Mouse (Mus musculus) heart, postnatal 0 days (tissue): ENCODE measurements around the gene Mapk14. TPM values are rescaled to one million over a fixed set of nuclear protein-coding genes. Genes with fewer than 3 reads are reported as not detected.

Experiments used
- ATAC-seq: fragments of 200-750 bp; cut with Nextera tagmentation; 2 replicates; pipeline ENCODE4 v1.8.0; 2017; ENCODE audit warnings: low read depth, moderate number of reproducible peaks, moderate library complexity; ENCODE audit not compliant: insufficient read depth
- DNase-seq: peaks from one replicate; pipeline ENCODE4 v3.0.0-alpha.2; 2016; ENCODE audit warnings: low spot score
- H3K27ac ChIP-seq: fragments of 300-500 bp; sonication (generic); 2 replicates; pipeline ENCODE4 v1.5.1; 2014; ENCODE audit warnings: low read depth, mild to moderate bottlenecking
- H3K27me3 ChIP-seq: fragments of 300-500 bp; sonication (generic); 2 replicates; pipeline ENCODE4 v1.6.1; 2014; ENCODE audit warnings: low read length, mixed read lengths; ENCODE audit not compliant: control insufficient read depth, insufficient read depth
- H3K36me3 ChIP-seq: fragments of 300-500 bp; sonication (generic); replicated peaks from 2 replicates; pipeline ENCODE4 v1.6.1; 2014; ENCODE audit warnings: low read length, mixed read lengths; ENCODE audit not compliant: control insufficient read depth, insufficient read depth
- H3K4me1 ChIP-seq: fragments of 300-500 bp; sonication (generic); 2 replicates; pipeline ENCODE4 v1.6.1; 2014; ENCODE audit warnings: antibody characterized with exemption; ENCODE audit not compliant: control insufficient read depth, insufficient read depth
- H3K4me2 ChIP-seq: fragments of 300-500 bp; sonication (generic); 2 replicates; pipeline ENCODE4 v1.6.1; 2014; ENCODE audit warnings: low read depth, mild to moderate bottlenecking, low read length, moderate library complexity
- H3K4me3 ChIP-seq: fragments of 300-500 bp; sonication (generic); 2 replicates; pipeline ENCODE4 v1.5.1; 2014; ENCODE audit warnings: low read depth, low read length
- H3K9ac ChIP-seq: fragments of 300-500 bp; sonication (generic); replicated peaks from 2 replicates; pipeline ENCODE4 v1.6.1; 2014; ENCODE audit warnings: low read depth, low read length, mixed read lengths
- H3K9me3 ChIP-seq: fragments of 300-500 bp; sonication (generic); replicated peaks from 2 replicates; pipeline ENCODE4 v1.6.1; 2016; ENCODE audit warnings: low read length; ENCODE audit not compliant: control insufficient read depth
- CTCF ChIP-seq: IDR thresholded peaks from 2 replicates; pipeline ENCODE4 v1.5.1; 2016; ENCODE audit warnings: antibody characterized with exemption, control low read depth, low read depth
- EP300 ChIP-seq: IDR thresholded peaks from 2 replicates; pipeline ENCODE4 v1.6.1; 2016; ENCODE audit warnings: antibody characterized with exemption, low read depth
- WGBS: fragments of 180-500 bp; shearing (Covaris S2); extraction: QIAGEN DNeasy Blood & Tissue Kit; methylation state at CpG from one replicate; pipeline ENCODE4 v1.1.7; 2014; 5-methylcytosine and 5-hydroxymethylcytosine counted together
- polyA plus RNA-seq: library from polyadenylated mRNA; unstranded; fragments of >200 nt; fragmentation: Nextera tagmentation; extraction: Ambion mirVana; gene quantifications from 2 replicates; pipeline ENCODE4 v1.2.1, GENCODE M21; 2015
- total RNA-seq: library from RNA; depleted of rRNA; stranded (reverse); fragments of >200 nt; gene quantifications from 2 replicates; pipeline ENCODE4 v1.2.3, GENCODE M21; 2014; ENCODE audit warnings: low replicate concordance; rRNA removed

The Mapk14 gene
- total RNA-seq (29.5 and 47.7 TPM in 2 replicates), polyA plus RNA-seq (17.8 and 19.4 TPM in 2 replicates)

DNA sequence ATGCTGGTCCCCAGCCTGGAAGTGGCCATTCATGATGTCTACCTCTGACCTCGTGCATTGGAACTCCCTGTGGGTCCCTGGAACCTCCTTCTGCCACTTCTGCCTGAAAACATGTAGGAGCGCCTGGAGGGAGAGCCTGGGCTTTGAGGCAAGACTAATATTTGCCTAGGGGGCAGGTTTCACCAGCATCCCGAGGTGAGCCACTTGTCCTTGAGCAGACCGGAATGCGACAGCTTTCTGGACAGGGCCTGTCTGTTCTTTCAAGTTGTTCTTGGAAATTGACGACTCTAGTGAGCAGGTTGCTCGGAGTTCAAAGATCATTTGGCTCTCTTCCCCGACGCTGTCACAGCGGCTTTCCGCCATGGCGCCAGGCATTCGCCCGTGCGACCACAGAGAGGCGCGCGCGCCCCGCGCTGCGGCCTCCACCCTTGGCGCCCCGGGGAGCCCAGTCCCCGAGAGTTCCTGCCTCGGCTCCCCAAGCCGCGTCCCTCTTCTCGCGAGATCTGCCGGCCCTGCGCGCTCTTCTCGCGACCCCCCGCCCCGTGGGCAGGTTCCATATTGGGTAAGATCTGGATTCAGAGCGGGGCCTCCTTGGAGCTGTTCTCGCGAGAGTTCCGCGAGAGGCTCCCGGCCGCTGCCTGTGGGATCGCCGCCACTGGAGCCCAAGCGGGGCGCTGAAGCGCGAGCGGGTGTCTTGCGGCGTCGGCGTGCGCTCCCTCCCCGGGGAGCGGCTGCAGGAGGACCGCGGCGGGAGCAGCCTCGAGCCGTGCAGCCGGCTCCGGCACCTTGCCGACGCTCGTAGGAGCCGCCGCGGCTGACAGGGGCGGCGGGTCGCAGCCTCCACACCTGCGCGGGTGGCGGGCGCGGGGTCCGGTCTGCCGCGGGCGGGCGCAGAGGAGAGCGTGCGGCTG lies at the start of gene Mapk14:
TSS of gene Mapk14 (plus strand) at position 554 of the 911 bp plus-strand sequence.
- H3K9ac ChIP-seq: peak within 1 kb of the TSS; percentile 89
- ATAC-seq: peak; percentile 96
- no peaks in the 10 kb centered on the region for H3K36me3 ChIP-seq
- no peaks in the 10 kb centered on the region for H3K27me3 ChIP-seq
- no peaks in the 10 kb centered on the region for H3K9me3 ChIP-seq
- DNase-seq: peak; percentile 99
- under 1% methylated on average over 74 of the region's 86 CpGs for WGBS
- peak within 1 kb of the TSS; percentile 69 for H3K4me2 ChIP-seq
- TF ChIP-seq EP300 (peak; percentile 100), CTCF (peak; percentile 72)
- H3K4me3 ChIP-seq: peak within 1 kb of the TSS; percentile 92
- H3K27ac ChIP-seq: peak within 1 kb of the TSS; percentile 94
- peaks cover 9% of the 10 kb centered on the region for H3K4me1 ChIP-seq

DNA sequence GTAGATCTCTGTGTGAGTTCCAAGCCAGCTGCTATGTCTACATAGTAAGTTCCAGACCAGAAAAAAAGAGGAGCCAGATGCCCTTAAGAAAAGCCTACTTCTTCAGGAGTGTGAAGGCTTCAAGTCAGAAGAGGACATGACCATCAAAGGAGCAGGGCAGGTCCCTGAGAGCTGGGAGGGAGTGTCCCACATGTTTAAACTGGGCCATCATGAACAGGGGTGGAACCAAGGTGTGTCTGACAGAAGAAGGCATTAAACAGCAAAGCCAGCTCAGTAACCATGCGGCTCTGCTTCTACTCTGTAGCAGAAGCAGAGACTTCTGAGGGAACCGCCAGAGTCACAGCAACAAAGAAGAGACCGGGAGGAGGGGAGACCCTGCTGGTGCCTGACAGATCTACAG lies 47.4 kb upstream of the Mapk14 start:
- 32% methylated on average over 3 of the region's 3 CpGs for WGBS
- no peak overlapping the region for H3K9ac ChIP-seq
- no peak for DNase-seq
- no peaks in the 10 kb centered on the region for H3K4me1 ChIP-seq
- H3K9me3 ChIP-seq: no peaks in the 10 kb centered on the region
- H3K4me2 ChIP-seq: no peak overlapping the region
- no peak overlapping the region for H3K4me3 ChIP-seq
- no peak overlapping the region for H3K27ac ChIP-seq
- no peak for ATAC-seq
- H3K36me3 ChIP-seq: no peaks in the 10 kb centered on the region
- no peaks in the 10 kb centered on the region for H3K27me3 ChIP-seq
- TF ChIP-seq EP300 (no peak), CTCF (no peak)

DNA sequence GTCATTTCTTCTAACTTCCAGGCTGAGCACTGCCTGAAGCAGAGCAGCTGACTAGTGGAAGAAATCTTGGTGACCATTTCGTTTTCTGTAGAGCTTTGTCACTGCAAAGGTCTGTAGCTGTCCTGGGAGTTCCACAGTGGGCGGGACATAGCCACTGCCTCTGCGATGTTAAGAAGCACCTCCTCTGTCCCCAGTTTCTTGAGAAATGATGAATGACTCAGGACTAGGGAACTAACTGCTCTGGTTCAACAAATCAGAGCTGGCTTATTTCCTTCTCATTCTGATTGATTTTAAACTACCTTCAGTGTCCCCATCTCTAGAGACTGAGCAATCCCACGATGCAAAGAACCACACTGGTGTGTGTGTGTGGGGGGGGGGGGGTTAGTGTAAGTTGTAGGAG lies 47.0 kb upstream of the Mapk14 start:
- no peak overlapping the region for H3K27ac ChIP-seq
- no peaks in the 10 kb centered on the region for H3K27me3 ChIP-seq
- H3K9me3 ChIP-seq: no peaks in the 10 kb centered on the region
- DNase-seq: no peak
- H3K9ac ChIP-seq: no peak overlapping the region
- H3K4me3 ChIP-seq: no peak overlapping the region
- no peak for TF ChIP-seq CTCF
- no peak for TF ChIP-seq EP300
- H3K4me2 ChIP-seq: no peak overlapping the region
- no peak for ATAC-seq
- 47% methylated on average over 4 of the region's 4 CpGs for WGBS
- H3K36me3 ChIP-seq: no peaks in the 10 kb centered on the region
- H3K4me1 ChIP-seq: no peaks in the 10 kb centered on the region

DNA sequence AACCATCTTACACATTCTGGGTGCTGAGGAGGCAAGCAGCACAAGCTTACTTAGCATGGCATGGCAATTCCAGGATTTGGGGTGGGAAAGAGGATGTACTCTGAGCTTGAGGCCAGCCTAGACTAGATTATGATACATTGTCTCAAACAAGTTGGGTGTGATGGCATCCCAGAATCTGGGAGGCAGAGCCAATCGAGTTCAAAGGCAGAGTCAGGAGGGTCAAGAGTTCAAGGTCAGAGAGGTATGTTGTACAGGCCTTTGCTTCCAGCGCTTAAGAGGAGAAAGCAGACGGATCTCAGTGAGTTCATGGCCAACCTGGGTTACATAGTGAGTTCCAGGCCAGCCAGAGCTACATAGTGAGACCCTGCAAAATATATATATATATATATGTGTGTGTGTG lies 44.9 kb upstream of the Mapk14 start:
- H3K27me3 ChIP-seq: no peaks in the 10 kb centered on the region
- no peaks in the 10 kb centered on the region for H3K36me3 ChIP-seq

DNA sequence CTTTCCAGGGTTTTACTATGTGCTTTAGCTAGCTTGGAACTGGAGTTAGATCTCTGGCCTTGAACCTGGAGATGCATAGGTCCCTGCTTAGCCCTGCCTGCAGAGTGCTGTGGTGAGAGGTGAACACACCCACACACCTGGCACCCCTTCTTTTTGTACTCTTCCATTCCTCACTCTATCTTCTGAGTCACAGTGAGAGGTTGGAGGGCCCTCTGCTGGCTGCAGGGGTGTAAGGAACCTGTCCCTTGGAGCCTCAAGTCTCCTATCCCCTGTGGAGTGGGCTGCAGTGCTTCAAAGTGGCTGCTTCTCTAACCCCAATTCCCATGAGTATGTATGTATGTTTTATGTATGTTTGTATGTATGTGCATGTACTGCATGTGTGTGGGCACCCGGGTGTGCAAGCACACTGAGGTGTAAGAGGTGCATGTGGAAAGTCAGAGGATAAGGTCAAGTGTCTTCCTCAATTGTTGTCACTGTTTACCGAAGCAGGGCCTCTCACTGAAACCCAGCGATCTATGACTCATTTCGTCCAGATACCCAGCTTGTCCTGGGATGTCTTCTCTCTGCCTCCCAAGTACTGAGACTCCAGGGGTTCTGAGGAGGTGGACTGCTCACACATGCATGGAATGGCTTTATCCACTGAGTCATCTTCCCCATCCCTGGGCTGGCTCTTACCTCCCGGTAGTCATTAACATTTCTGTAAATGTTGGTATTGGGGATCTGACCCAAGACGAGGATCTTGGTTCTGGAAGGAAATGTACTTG lies 42.3 kb upstream of the Mapk14 start:
- Histone ChIP-seq H3K9me3 (no peaks in the 10 kb centered on the region), H3K4me1 (no peaks in the 10 kb centered on the region), H3K4me2 (no peak overlapping the region), H3K27ac (no peak overlapping the region), H3K4me3 (no peak overlapping the region), H3K36me3 (no peaks in the 10 kb centered on the region), H3K9ac (no peak overlapping the region), H3K27me3 (no peaks in the 10 kb centered on the region)
- TF ChIP-seq CTCF: peak; percentile 66
- no peak for TF ChIP-seq EP300
- WGBS: 36% methylated on average over 6 of the region's 6 CpGs
- ATAC-seq: 0 out of 2 replicates have a peak, but pooled peaks have one; percentile 41
- peak; percentile 32 for DNase-seq

More for the DNA sequence above, 44.9 kb upstream of the Mapk14 start:
- H3K27ac ChIP-seq: no peak overlapping the region
- H3K4me3 ChIP-seq: no peak overlapping the region
- WGBS: 53% methylated on average over 3 of the region's 3 CpGs
- H3K4me1 ChIP-seq: no peaks in the 10 kb centered on the region
- H3K9ac ChIP-seq: no peak overlapping the region
- H3K4me2 ChIP-seq: no peak overlapping the region
- ATAC-seq (no peak), DNase-seq (no peak)
- TF ChIP-seq EP300 (no peak), CTCF (no peak)
- no peaks in the 10 kb centered on the region for H3K9me3 ChIP-seq
